Mouse (Mus musculus) thymus, adult 2 months (tissue): ENCODE results near the gene Tldc1. TPM values are rescaled to one million over a fixed set of nuclear protein-coding genes. Genes with fewer than 3 reads are reported as not detected.

Source experiments
- DNase-seq: peaks from one replicate; pipeline ENCODE4 v3.0.0; 2021
- H3K27ac ChIP-seq: fragments of 200-500 bp; 2 replicates; pipeline ENCODE4 v1.5.1; 2012; ENCODE audit warnings: low read length, control low read depth; ENCODE audit not compliant: control insufficient read depth, insufficient read depth
- H3K27me3 ChIP-seq: fragments of 200-500 bp; 2 replicates; pipeline ENCODE4 v1.6.1; 2012; ENCODE audit warnings: mild to moderate bottlenecking, low read length, moderate library complexity, mixed read lengths; ENCODE audit not compliant: control insufficient read depth, insufficient read depth
- H3K36me3 ChIP-seq: fragments of 200-500 bp; 2 replicates; pipeline ENCODE4 v1.6.1; 2012; ENCODE audit warnings: mild to moderate bottlenecking, low read length, moderate library complexity; ENCODE audit not compliant: control insufficient read depth, insufficient read depth
- H3K4me1 ChIP-seq: fragments of 200-500 bp; replicated peaks from 2 replicates; pipeline ENCODE4 v1.6.1; 2012; ENCODE audit warnings: low read length; ENCODE audit not compliant: control insufficient read depth, insufficient read depth
- H3K4me3 ChIP-seq: fragments of 200-500 bp; 2 replicates; pipeline ENCODE4 v1.5.1; 2012; ENCODE audit warnings: mild to moderate bottlenecking, low read length, control low read depth, moderate library complexity; ENCODE audit not compliant: control insufficient read depth, insufficient read depth
- CTCF ChIP-seq: fragments of 200-500 bp; IDR thresholded peaks from 2 replicates; pipeline ENCODE4 v1.5.1; 2012; ENCODE audit warnings: mild to moderate bottlenecking, control low read depth, low read length, moderate library complexity, borderline replicate concordance; ENCODE audit not compliant: control insufficient read depth, poor library complexity, insufficient read depth; ENCODE audit errors: extremely low read depth
- POLR2A ChIP-seq: fragments of 200-500 bp; IDR thresholded peaks from 2 replicates; pipeline ENCODE4 v1.6.1; 2012; ENCODE audit warnings: mild to moderate bottlenecking, low read length, control low read depth, moderate library complexity; ENCODE audit not compliant: control insufficient read depth, poor library complexity, insufficient read depth; ENCODE audit errors: extremely low read depth
- WGBS: fragments of 180-500 bp; shearing (Covaris S2); methylation state at CpG from one replicate; pipeline ENCODE4 v1.1.7; 2018; 5-methylcytosine and 5-hydroxymethylcytosine counted together
- polyA plus RNA-seq: library from polyadenylated mRNA; depleted of rRNA; stranded (reverse); fragments of >200 nt; gene quantifications from 2 replicates; pipeline ENCODE4 v1.2.3, GENCODE M21; 2012

Tldc1 gene
- polyA plus RNA-seq, 1 experiment, result 13.9 TPM

- WGBS, result 22% methylated on average over 14 of the region's 14 CpGs
- Histone ChIP-seq H3K36me3 (peaks cover 3% of the 10 kb centered on the region; the same call in 1 of the 2 replicates), H3K27me3 (no peaks in the 10 kb centered on the region), H3K4me3 (no peak overlapping the region), H3K27ac (peak overlapping the region; percentile 51; the same call in 1 of the 2 replicates), H3K4me1 (peaks cover 22% of the 10 kb centered on the region)
- no peak for DNase-seq
- 0 out of 2 replicates have a peak, but pooled peaks have one; percentile 24 for TF ChIP-seq POLR2A
- TF ChIP-seq CTCF, result no peak
Observed at GRCm38 (mm10) chr8:119806422-119807263, 28.4 kb upstream of the Tldc1 start.

- DNase-seq, result no peak
- peaks cover 18% of the 10 kb centered on the region for H3K4me1 ChIP-seq
- H3K27me3 ChIP-seq, result no peaks in the 10 kb centered on the region
- H3K36me3 ChIP-seq, result peaks cover 3% of the 10 kb centered on the region; the same call in 1 of the 2 replicates
- H3K27ac ChIP-seq, result no peak overlapping the region
- no peak overlapping the region for H3K4me3 ChIP-seq
- WGBS, result 95% methylated on average over 8 of the region's 8 CpGs
- TF ChIP-seq CTCF, result no peak
- TF ChIP-seq POLR2A, result no peak
Observed at GRCm38 (mm10) chr8:119805275-119805674, 27.1 kb upstream of the Tldc1 start.

GRCm38 (mm10) chr8:119802592-119802991 is 24.4 kb upstream of the Tldc1 start:
- no peak for TF ChIP-seq POLR2A
- TF ChIP-seq CTCF, result peak; percentile 21; the same call in 1 of the 2 replicates
- Histone ChIP-seq H3K4me1 (peaks cover 33% of the 10 kb centered on the region), H3K4me3 (no peak overlapping the region), H3K27ac (no peak overlapping the region), H3K36me3 (no peaks in the 10 kb centered on the region), H3K27me3 (no peaks in the 10 kb centered on the region)
- 100% methylated on average over 1 of the region's 1 CpGs for WGBS
- no peak for DNase-seq

- no peak overlapping the region for H3K27ac ChIP-seq
- 62% methylated on average over 4 of the region's 4 CpGs for WGBS
- no peaks in the 10 kb centered on the region for H3K36me3 ChIP-seq
- TF ChIP-seq CTCF (no peak), POLR2A (no peak)
- no peak for DNase-seq
- no peaks in the 10 kb centered on the region for H3K27me3 ChIP-seq
- H3K4me1 ChIP-seq, result peaks cover 21% of the 10 kb centered on the region
- no peak overlapping the region for H3K4me3 ChIP-seq
Observed at GRCm38 (mm10) chr8:119801168-119801567, 23.0 kb upstream of the Tldc1 start.

- Histone ChIP-seq H3K4me3 (no peak overlapping the region), H3K4me1 (peaks cover 15% of the 10 kb centered on the region), H3K36me3 (no peaks in the 10 kb centered on the region), H3K27ac (peak overlapping the region; percentile 39; the same call in 1 of the 2 replicates), H3K27me3 (no peaks in the 10 kb centered on the region; the same call in 1 of the 2 replicates)
- TF ChIP-seq CTCF, result no peak
- no peak for TF ChIP-seq POLR2A
- WGBS, result 57% methylated on average over 2 of the region's 2 CpGs
- DNase-seq, result no peak
Observed at GRCm38 (mm10) chr8:119798965-119799264, 20.7 kb upstream of the Tldc1 start.

GRCm38 (mm10) chr8:119798170-119798964 is 20.2 kb upstream of the Tldc1 start:
- no peak for TF ChIP-seq CTCF
- TF ChIP-seq POLR2A, result peak; percentile 42; the same call in 1 of the 2 replicates
- H3K4me3 ChIP-seq, result peak overlapping the region; percentile 33
- WGBS, result 6% methylated on average over 15 of the region's 15 CpGs
- H3K4me1 ChIP-seq, result peaks cover 15% of the 10 kb centered on the region
- H3K27ac ChIP-seq, result peak overlapping the region; percentile 81
- no peaks in the 10 kb centered on the region for H3K36me3 ChIP-seq
- no peaks in the 10 kb centered on the region; the same call in 1 of the 2 replicates for H3K27me3 ChIP-seq
- DNase-seq, result peak; percentile 93
